Mouse (Mus musculus) liver, adult 2 months (tissue): ENCODE measurements at regions not wholly inside any gene's neighbourhood (a gene's known extent, or its start where the extent isn't known, plus 50 kb on each side); places are given as distances from the start of the nearest gene placed in this dataset.

ENCODE experiments used
- CTCF ChIP-seq: fragments of 200-500 bp; IDR thresholded peaks from 2 replicates; pipeline ENCODE4 v1.5.1; 2011; ENCODE audit warnings: low read depth, low read length, control low read depth
- POLR2A ChIP-seq: fragments of 200-500 bp; IDR thresholded peaks from 2 replicates; pipeline ENCODE4 v1.6.1; 2011; ENCODE audit warnings: low read length, control low read depth; ENCODE audit not compliant: insufficient read depth; ENCODE audit errors: extremely low read depth

GRCm38 (mm10) chr11:71947161-71947560 is 90.1 kb downstream of the Aipl1 start:
- no peak for TF ChIP-seq CTCF
- no peak for TF ChIP-seq POLR2A
